Mouse (Mus musculus): ENCODE data around the gene Bax. TPM values are rescaled to one million over a fixed set of nuclear protein-coding genes. Genes with fewer than 3 reads are reported as not detected.

Bax gene
- polyA plus RNA-seq, 1 experiment: not detected

DNA sequence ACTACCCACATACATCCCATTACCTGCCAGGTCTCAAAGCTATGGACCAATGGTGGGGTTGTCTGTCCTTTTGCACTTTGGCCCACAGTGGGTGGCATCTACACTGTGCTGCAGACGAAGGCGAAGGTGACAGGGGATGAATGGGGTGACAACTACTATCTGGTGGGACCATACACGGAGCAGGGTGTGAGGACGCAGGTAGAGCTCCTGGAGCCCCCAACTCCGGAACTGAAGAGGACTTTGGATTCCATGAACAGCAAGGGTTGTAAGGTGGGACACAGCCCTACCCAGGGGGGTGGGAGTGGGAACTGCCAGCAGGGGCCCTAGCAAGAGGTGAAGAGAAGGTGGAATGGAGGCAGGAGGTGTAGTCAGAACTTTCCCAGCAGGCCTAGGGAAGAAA, 30.3 kb downstream of the Bax start:
- peaks cover 25% of the 10 kb centered on the region for H3K4me1 ChIP-seq (ENCODE audit: control insufficient read depth, insufficient read depth, low read length)
- 92% methylated on average over 5 of the region's 5 CpGs for WGBS
- H3K27ac ChIP-seq (ENCODE audit: insufficient read depth, low read depth, low read length): no peak overlapping the region
- TF ChIP-seq POLR2A (IDR thresholded peaks at IDR 0.05; ENCODE audit: insufficient read depth, low read depth, low read length) (no peak), CTCF (IDR thresholded peaks at IDR 0.05; ENCODE audit: insufficient read depth, low read depth, low read length) (no peak)
- no peak overlapping the region for H3K4me3 ChIP-seq (ENCODE audit: insufficient read depth, low read depth, low read length)

DNA sequence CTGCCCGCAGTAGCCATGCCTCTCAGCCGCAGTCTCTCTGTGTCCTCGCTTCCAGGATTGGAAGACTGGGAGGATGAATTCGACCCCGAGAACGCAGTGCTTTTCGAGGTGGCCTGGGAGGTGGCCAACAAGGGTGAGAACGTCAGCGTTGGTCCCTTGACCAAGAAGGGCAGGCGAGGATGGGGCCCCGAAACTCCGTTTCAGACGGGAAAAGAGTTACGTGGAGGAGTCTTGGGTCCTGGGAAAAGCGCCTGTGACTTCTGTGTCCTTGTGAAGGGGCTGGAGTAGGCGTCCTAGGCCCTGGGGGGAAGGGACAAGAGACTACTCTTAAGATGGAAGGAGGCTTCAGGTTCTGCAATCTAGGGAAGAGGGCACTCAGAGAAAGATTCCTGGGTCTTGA, 31.7 kb downstream of the Bax start:
- Histone ChIP-seq H3K4me1 (ENCODE audit: control insufficient read depth, insufficient read depth, low read length) (peaks cover 25% of the 10 kb centered on the region), H3K27ac (ENCODE audit: insufficient read depth, low read depth, low read length) (peak overlapping the region; percentile 5; the same call in 1 of the 2 replicates), H3K4me3 (ENCODE audit: insufficient read depth, low read depth, low read length) (peak overlapping the region; percentile 56)
- TF ChIP-seq POLR2A (IDR thresholded peaks at IDR 0.05; ENCODE audit: insufficient read depth, low read depth, low read length) (no peak), CTCF (IDR thresholded peaks at IDR 0.05; ENCODE audit: insufficient read depth, low read depth, low read length) (no peak)
- WGBS: 1% methylated on average over 16 of the region's 16 CpGs

DNA sequence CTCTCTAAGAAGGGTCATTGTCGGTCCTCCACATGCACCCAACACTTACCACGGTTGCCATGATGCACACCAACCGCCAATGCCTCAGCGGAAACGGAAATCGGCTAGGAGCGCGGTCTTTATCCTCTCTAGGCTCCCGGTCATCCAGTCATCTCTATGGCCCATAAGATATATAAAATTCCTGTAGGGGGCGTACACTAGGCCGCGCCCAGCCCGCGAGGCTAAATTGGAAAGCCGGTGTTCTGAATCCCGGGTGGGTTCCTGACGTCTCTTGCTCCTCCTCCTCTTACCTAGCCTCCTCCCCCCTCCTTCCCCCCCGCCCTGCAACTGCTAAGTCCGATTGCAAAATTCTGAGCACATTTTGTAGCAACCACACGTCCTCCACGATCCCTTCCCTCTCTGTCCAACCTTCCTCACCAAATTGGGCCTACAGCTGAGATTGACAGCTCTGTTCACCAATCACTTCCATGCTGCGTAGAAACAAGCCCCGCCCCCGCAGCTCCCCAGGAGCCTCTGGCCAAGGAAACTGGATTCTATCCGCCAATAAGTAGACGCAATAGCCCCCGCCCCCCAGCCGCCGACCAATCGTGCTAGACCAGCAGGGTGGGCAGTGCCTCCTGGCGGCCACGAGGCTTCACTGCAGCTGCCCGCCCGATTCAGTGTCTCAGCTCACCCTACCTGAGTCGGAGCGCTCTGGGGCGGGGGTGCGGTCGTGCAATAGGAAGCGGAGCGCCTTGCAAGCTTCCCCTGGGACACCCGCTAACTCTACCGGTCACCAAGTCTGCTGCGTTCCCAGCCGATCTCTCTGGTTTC, 32.3 kb downstream of the Bax start, which contains the start of gene Gys1:
TSS of gene Gys1 (plus strand) at position 642 of the 813 bp plus-strand sequence.
- H3K27ac ChIP-seq (ENCODE audit: insufficient read depth, low read depth, low read length): peak within 1 kb of the TSS; percentile 48
- peak within 1 kb of the TSS; percentile 68 for H3K4me3 ChIP-seq (ENCODE audit: insufficient read depth, low read depth, low read length)
- peaks cover 25% of the 10 kb centered on the region for H3K4me1 ChIP-seq (ENCODE audit: control insufficient read depth, insufficient read depth, low read length)
- TF ChIP-seq POLR2A (IDR thresholded peaks at IDR 0.05; ENCODE audit: insufficient read depth, low read depth, low read length): 0 out of 2 replicates have a peak, but pooled peaks have one; percentile 49
- TF ChIP-seq CTCF (IDR thresholded peaks at IDR 0.05; ENCODE audit: insufficient read depth, low read depth, low read length): peak; percentile 82
- WGBS: under 1% methylated on average over 45 of the region's 45 CpGs

DNA sequence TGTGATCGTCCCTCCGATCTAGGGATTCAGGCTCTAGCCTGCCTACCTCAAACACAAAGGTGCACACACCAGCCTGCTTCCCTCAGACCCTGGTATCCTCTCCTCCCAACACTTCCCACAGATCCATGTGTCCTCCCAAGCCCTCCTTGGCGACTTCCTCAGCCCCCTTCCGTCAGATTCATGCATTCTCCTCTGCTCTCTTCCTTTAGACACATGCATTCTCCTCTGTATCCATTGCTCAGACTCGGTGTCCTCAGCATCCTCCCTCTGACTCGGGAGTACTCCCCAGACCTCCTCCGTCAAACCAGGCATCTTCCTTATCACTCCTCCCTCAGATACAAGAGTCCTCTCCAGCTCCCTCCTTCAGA, 32.9 kb downstream of the Bax start:
- Histone ChIP-seq H3K4me3 (ENCODE audit: insufficient read depth, low read depth, low read length) (peak overlapping the region; percentile 68), H3K4me1 (ENCODE audit: control insufficient read depth, insufficient read depth, low read length) (peaks cover 25% of the 10 kb centered on the region), H3K27ac (ENCODE audit: insufficient read depth, low read depth, low read length) (no peak overlapping the region)
- 3% methylated on average over 7 of the region's 7 CpGs for WGBS
- no peak for TF ChIP-seq CTCF (IDR thresholded peaks at IDR 0.05; ENCODE audit: insufficient read depth, low read depth, low read length)
- TF ChIP-seq POLR2A (IDR thresholded peaks at IDR 0.05; ENCODE audit: insufficient read depth, low read depth, low read length): no peak

DNA sequence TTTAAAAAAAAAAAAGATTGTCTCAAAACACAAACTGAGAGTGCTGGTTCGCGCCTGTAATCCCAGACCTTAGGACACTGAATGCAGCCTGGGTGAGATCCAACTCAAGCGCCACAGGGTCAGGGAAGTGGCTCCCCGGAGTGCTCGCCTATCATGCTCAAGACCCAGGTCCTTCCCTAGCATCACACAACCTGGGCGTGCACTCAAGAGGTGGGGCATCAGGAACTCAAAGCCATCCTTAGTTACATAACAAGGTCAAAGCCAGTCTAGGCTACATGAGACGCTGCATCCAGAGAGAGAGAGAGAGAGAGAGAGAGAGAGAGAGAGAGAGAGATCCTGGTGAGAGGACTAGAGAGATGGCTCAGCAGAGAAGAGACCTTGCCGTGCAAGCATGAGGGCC, 40.1 kb downstream of the Bax start:
- no peak for TF ChIP-seq POLR2A (IDR thresholded peaks at IDR 0.05; ENCODE audit: insufficient read depth, low read depth, low read length)
- TF ChIP-seq CTCF (IDR thresholded peaks at IDR 0.05; ENCODE audit: insufficient read depth, low read depth, low read length): no peak
- Histone ChIP-seq H3K4me3 (ENCODE audit: insufficient read depth, low read depth, low read length) (no peak overlapping the region), H3K27ac (ENCODE audit: insufficient read depth, low read depth, low read length) (no peak overlapping the region), H3K4me1 (ENCODE audit: control insufficient read depth, insufficient read depth, low read length) (no peaks in the 10 kb centered on the region)
- 88% methylated on average over 8 of the region's 8 CpGs for WGBS

DNA sequence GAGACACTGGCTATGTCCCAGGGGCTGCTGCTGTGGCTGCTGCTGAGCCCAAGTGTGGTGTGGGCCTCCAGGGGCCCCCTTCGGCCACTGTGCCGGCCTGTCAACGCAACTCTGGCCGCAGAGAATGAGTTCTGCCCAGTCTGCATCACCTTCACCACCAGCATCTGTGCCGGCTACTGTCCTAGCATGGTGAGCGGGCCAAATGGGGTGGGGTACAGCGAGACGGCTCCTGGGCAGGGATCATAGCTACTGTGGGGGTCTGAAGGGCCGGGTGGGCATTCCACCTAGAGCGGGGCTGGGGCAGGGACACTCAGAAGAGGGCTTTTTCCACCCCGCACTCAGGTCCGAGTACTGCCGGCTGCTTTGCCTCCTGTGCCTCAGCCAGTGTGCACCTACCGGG, 45.5 kb downstream of the Bax start:
- H3K4me3 ChIP-seq (ENCODE audit: insufficient read depth, low read depth, low read length): no peak overlapping the region
- WGBS: 93% methylated on average over 14 of the region's 14 CpGs
- no peak overlapping the region for H3K27ac ChIP-seq (ENCODE audit: insufficient read depth, low read depth, low read length)
- no peak for TF ChIP-seq POLR2A (IDR thresholded peaks at IDR 0.05; ENCODE audit: insufficient read depth, low read depth, low read length)
- no peak for TF ChIP-seq CTCF (IDR thresholded peaks at IDR 0.05; ENCODE audit: insufficient read depth, low read depth, low read length)
- no peaks in the 10 kb centered on the region for H3K4me1 ChIP-seq (ENCODE audit: control insufficient read depth, insufficient read depth, low read length)

DNA sequence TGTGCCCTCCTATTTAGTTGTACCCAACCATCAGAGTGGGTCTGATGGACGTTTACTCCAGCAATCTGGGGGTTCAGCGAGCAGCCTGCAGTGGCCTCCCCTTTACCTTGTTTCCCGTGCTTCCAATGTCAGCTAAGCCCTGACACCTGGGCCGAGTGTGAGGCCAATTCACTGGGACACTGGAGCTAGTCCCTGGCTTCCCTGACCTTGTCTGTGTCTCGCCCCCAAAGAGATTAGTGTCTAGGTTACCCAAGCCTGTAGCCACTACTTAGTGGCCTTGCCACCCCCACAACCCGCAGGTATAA, 46.1 kb downstream of the Bax start, which contains the start of gene Lhb:
TSS of gene Lhb (plus strand) at position 206 of the 305 bp plus-strand sequence.
- 71% methylated on average over 6 of the region's 6 CpGs for WGBS
- no peak within 1 kb of the TSS for H3K4me3 ChIP-seq (ENCODE audit: insufficient read depth, low read depth, low read length)
- TF ChIP-seq CTCF (IDR thresholded peaks at IDR 0.05; ENCODE audit: insufficient read depth, low read depth, low read length): no peak
- TF ChIP-seq POLR2A (IDR thresholded peaks at IDR 0.05; ENCODE audit: insufficient read depth, low read depth, low read length): no peak

DNA sequence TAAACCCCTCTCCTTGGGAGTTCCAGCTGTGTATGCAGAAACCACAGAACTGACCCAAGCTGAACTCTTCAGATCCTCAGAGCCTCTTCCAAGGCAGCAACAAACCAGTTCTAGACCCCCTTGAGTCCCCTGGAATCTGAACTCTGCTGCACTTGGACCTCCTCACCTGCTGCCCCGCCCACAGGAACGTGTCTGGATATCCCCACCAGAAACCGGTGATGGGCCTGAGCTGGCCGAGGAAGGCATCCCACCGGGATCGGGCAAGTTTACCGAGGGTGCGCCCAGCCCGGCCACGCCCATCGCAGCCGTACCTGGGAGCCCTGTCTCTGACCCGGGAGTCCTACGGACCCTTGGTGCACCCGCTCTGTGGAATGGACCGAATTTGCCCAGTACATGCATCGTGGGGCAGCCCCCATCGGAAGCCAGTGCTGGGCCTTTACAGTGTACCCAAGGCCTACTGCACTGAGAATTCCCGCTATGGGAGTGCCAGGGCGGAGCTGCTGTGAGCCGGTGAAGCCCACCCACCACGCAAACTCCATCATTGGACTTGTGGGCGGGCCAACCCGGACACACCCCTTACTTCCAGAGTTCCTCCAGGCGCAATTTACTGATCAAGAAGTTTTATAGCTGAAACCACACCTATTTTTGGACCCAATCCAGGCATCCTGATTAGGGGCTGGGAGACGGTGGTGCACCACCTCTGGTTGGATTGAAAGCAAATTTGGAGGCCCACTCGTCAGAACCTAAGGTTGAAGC, 46.7 kb downstream of the Bax start:
- no peak for TF ChIP-seq CTCF (IDR thresholded peaks at IDR 0.05; ENCODE audit: insufficient read depth, low read depth, low read length)
- TF ChIP-seq POLR2A (IDR thresholded peaks at IDR 0.05; ENCODE audit: insufficient read depth, low read depth, low read length): no peak
- H3K4me3 ChIP-seq (ENCODE audit: insufficient read depth, low read depth, low read length): no peak overlapping the region
- 30% methylated on average over 27 of the region's 27 CpGs for WGBS
- H3K4me1 ChIP-seq (ENCODE audit: control insufficient read depth, insufficient read depth, low read length): peaks cover 5% of the 10 kb centered on the region
- H3K27ac ChIP-seq (ENCODE audit: insufficient read depth, low read depth, low read length): no peak overlapping the region

More for the DNA sequence above, 46.1 kb downstream of the Bax start, which contains the start of gene Lhb:
- peaks cover 4% of the 10 kb centered on the region for H3K4me1 ChIP-seq (ENCODE audit: control insufficient read depth, insufficient read depth, low read length)
- H3K27ac ChIP-seq (ENCODE audit: insufficient read depth, low read depth, low read length): no peak within 1 kb of the TSS

DNA sequence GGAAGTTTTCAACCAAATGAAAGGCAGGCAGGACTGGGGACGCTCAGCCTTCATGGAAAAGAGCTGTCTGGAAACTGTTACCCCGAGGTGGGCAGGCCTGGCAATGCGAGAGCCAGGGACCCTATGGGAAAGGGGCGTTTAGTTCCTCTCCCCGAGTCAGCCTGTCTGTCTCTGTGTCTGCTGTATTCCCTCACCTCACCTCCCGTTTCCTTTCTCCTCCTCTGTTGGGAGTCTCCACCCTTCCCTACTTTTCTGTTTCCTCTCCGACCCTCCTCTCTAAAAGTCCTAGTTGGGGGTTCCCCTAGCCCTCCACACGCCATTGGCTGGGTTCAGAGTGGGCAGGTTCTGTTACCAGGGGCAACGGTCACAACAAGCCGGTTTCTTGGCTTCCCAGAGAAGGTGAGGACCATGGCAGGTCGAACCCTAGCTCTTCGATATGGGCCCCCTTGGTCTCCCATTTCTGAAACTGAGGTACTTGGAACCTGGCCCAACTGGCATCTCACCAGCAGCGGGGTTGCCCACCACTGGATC, 48.7 kb downstream of the Bax start:
- Histone ChIP-seq H3K4me1 (ENCODE audit: control insufficient read depth, insufficient read depth, low read length) (peaks cover 17% of the 10 kb centered on the region), H3K27ac (ENCODE audit: insufficient read depth, low read depth, low read length) (no peak overlapping the region), H3K4me3 (ENCODE audit: insufficient read depth, low read depth, low read length) (no peak overlapping the region)
- WGBS: 14% methylated on average over 13 of the region's 13 CpGs
- TF ChIP-seq POLR2A (IDR thresholded peaks at IDR 0.05; ENCODE audit: insufficient read depth, low read depth, low read length) (no peak), CTCF (IDR thresholded peaks at IDR 0.05; ENCODE audit: insufficient read depth, low read depth, low read length) (no peak)

All from olfactory bulb, adult 2 months (tissue).